Mouse (Mus musculus): ENCODE measurements around the gene Wdr86. TPM values are rescaled to one million over a fixed set of nuclear protein-coding genes. Genes with fewer than 3 reads are reported as not detected.

The Wdr86 gene
- polyA plus RNA-seq, 1 experiment: 1.1 TPM

- Histone ChIP-seq H3K4me1 (ENCODE audit: control insufficient read depth, insufficient read depth, low read length) (peaks cover 2% of the 10 kb centered on the region; the same call in 1 of the 2 replicates), H3K27ac (ENCODE audit: insufficient read depth, low read length) (peak overlapping the region; percentile 9; the same call in 1 of the 2 replicates), H3K4me3 (ENCODE audit: insufficient read depth, low read length) (peak overlapping the region; percentile 33)
- TF ChIP-seq CTCF (IDR thresholded peaks at IDR 0.05; ENCODE audit: extremely low read depth, insufficient read depth, low read length): no peak
- TF ChIP-seq POLR2A (IDR thresholded peaks at IDR 0.05; ENCODE audit: extremely low read depth, insufficient read depth, low read length): no peak
These were observed 21.0 kb upstream of the Wdr86 start for GRCm38 (mm10) chr5:24751305-24752174.

GRCm38 (mm10) chr5:24750321-24751304 is 20.1 kb upstream of the Wdr86 start:
- Histone ChIP-seq H3K27ac (ENCODE audit: insufficient read depth, low read length) (peak overlapping the region; percentile 73), H3K4me3 (ENCODE audit: insufficient read depth, low read length) (peak overlapping the region; percentile 33), H3K4me1 (ENCODE audit: control insufficient read depth, insufficient read depth, low read length) (peaks cover 2% of the 10 kb centered on the region; the same call in 1 of the 2 replicates)
- TF ChIP-seq POLR2A (IDR thresholded peaks at IDR 0.05; ENCODE audit: extremely low read depth, insufficient read depth, low read length) (peak; percentile 60), CTCF (IDR thresholded peaks at IDR 0.05; ENCODE audit: extremely low read depth, insufficient read depth, low read length) (peak; percentile 50)

GRCm38 (mm10) chr5:24749731-24750130 is 19.2 kb upstream of the Wdr86 start:
- Histone ChIP-seq H3K4me1 (ENCODE audit: control insufficient read depth, insufficient read depth, low read length) (peaks cover 2% of the 10 kb centered on the region; the same call in 1 of the 2 replicates), H3K27ac (ENCODE audit: insufficient read depth, low read length) (peak overlapping the region; percentile 19; the same call in 1 of the 2 replicates), H3K4me3 (ENCODE audit: insufficient read depth, low read length) (peak overlapping the region; percentile 33; the same call in 1 of the 2 replicates)
- TF ChIP-seq POLR2A (IDR thresholded peaks at IDR 0.05; ENCODE audit: extremely low read depth, insufficient read depth, low read length): no peak

- Histone ChIP-seq H3K27ac (ENCODE audit: insufficient read depth, low read length) (no peak overlapping the region), H3K4me3 (ENCODE audit: insufficient read depth, low read length) (no peak overlapping the region), H3K4me1 (ENCODE audit: control insufficient read depth, insufficient read depth, low read length) (peaks cover 2% of the 10 kb centered on the region; the same call in 1 of the 2 replicates)
- no peak for TF ChIP-seq CTCF (IDR thresholded peaks at IDR 0.05; ENCODE audit: extremely low read depth, insufficient read depth, low read length)
- TF ChIP-seq POLR2A (IDR thresholded peaks at IDR 0.05; ENCODE audit: extremely low read depth, insufficient read depth, low read length): no peak
These were observed 17.0 kb upstream of the Wdr86 start for GRCm38 (mm10) chr5:24747533-24747932.

- no peak overlapping the region for H3K4me3 ChIP-seq (ENCODE audit: insufficient read depth, low read length)
- no peaks in the 10 kb centered on the region for H3K4me1 ChIP-seq (ENCODE audit: control insufficient read depth, insufficient read depth, low read length)
- TF ChIP-seq POLR2A (IDR thresholded peaks at IDR 0.05; ENCODE audit: extremely low read depth, insufficient read depth, low read length) (no peak), CTCF (IDR thresholded peaks at IDR 0.05; ENCODE audit: extremely low read depth, insufficient read depth, low read length) (no peak)
- H3K27ac ChIP-seq (ENCODE audit: insufficient read depth, low read length): no peak overlapping the region
These were observed 13.4 kb upstream of the Wdr86 start for GRCm38 (mm10) chr5:24743956-24744355.

GRCm38 (mm10) chr5:24741172-24741885 is 10.8 kb upstream of the Wdr86 start:
- no peaks in the 10 kb centered on the region for H3K4me1 ChIP-seq (ENCODE audit: control insufficient read depth, insufficient read depth, low read length)
- no peak overlapping the region for H3K27ac ChIP-seq (ENCODE audit: insufficient read depth, low read length)
- TF ChIP-seq POLR2A (IDR thresholded peaks at IDR 0.05; ENCODE audit: extremely low read depth, insufficient read depth, low read length): no peak
- TF ChIP-seq CTCF (IDR thresholded peaks at IDR 0.05; ENCODE audit: extremely low read depth, insufficient read depth, low read length): no peak
- no peak overlapping the region for H3K4me3 ChIP-seq (ENCODE audit: insufficient read depth, low read length)

- H3K4me1 ChIP-seq (ENCODE audit: control insufficient read depth, insufficient read depth, low read length): no peaks in the 10 kb centered on the region
- H3K27ac ChIP-seq (ENCODE audit: insufficient read depth, low read length): 0 out of 2 replicates have a peak overlapping the region, but pooled peaks have one; percentile 16
- no peak for TF ChIP-seq POLR2A (IDR thresholded peaks at IDR 0.05; ENCODE audit: extremely low read depth, insufficient read depth, low read length)
- TF ChIP-seq CTCF (IDR thresholded peaks at IDR 0.05; ENCODE audit: extremely low read depth, insufficient read depth, low read length): no peak
- H3K4me3 ChIP-seq (ENCODE audit: insufficient read depth, low read length): no peak overlapping the region
These were observed 8.7 kb upstream of the Wdr86 start for GRCm38 (mm10) chr5:24739141-24739753.

- no peak for TF ChIP-seq CTCF (IDR thresholded peaks at IDR 0.05; ENCODE audit: extremely low read depth, insufficient read depth, low read length)
- TF ChIP-seq POLR2A (IDR thresholded peaks at IDR 0.05; ENCODE audit: extremely low read depth, insufficient read depth, low read length): no peak
- Histone ChIP-seq H3K4me3 (ENCODE audit: insufficient read depth, low read length) (no peak overlapping the region), H3K4me1 (ENCODE audit: control insufficient read depth, insufficient read depth, low read length) (no peaks in the 10 kb centered on the region), H3K27ac (ENCODE audit: insufficient read depth, low read length) (no peak overlapping the region)
These were observed 8.0 kb upstream of the Wdr86 start for GRCm38 (mm10) chr5:24738517-24738916.

Data from cortical plate, adult 2 months (tissue).